Mouse (Mus musculus) liver, adult 2 months (tissue): ENCODE data around the gene Plce1. TPM values are rescaled to one million over a fixed set of nuclear protein-coding genes. Genes with fewer than 3 reads are reported as not detected.

Experiments
- DNase-seq: peaks from one replicate; pipeline ENCODE4 v3.0.0-alpha.2; 2011; ENCODE audit warnings: low read depth, low spot score; ENCODE audit errors: extremely low read depth
- H3K27ac ChIP-seq: fragments of 200-500 bp; replicated peaks from 2 replicates; pipeline ENCODE4 v1.5.1; 2012; ENCODE audit warnings: low read depth, mild to moderate bottlenecking, control low read depth, inconsistent platforms, low read length; ENCODE audit not compliant: insufficient read depth
- H3K27me3 ChIP-seq: fragments of 200-500 bp; 2 replicates; pipeline ENCODE4 v1.6.1; 2012; ENCODE audit warnings: mild to moderate bottlenecking, moderate library complexity, low read length, inconsistent platforms; ENCODE audit not compliant: control insufficient read depth, insufficient read depth
- H3K36me3 ChIP-seq: fragments of 200-500 bp; 2 replicates; pipeline ENCODE4 v1.6.1; 2012; ENCODE audit warnings: low read length, inconsistent platforms; ENCODE audit not compliant: control insufficient read depth, insufficient read depth
- H3K4me1 ChIP-seq: fragments of 200-500 bp; 2 replicates; pipeline ENCODE4 v1.6.1; 2011; ENCODE audit warnings: low read length; ENCODE audit not compliant: control insufficient read depth, insufficient read depth
- H3K4me3 ChIP-seq: fragments of 200-500 bp; 2 replicates; pipeline ENCODE4 v1.5.1; 2011; ENCODE audit warnings: low read depth, mild to moderate bottlenecking, control low read depth, low read length, moderate library complexity; ENCODE audit not compliant: insufficient read depth
- H3K79me2 ChIP-seq: fragments of 200-500 bp; 2 replicates; pipeline ENCODE4 v1.6.1; 2012; ENCODE audit warnings: inconsistent platforms, mild to moderate bottlenecking, low read length, moderate library complexity; ENCODE audit not compliant: control insufficient read depth, insufficient read depth
- H3K9ac ChIP-seq: fragments of 200-500 bp; 2 replicates; pipeline ENCODE4 v1.6.1; 2012; ENCODE audit warnings: low read depth, mild to moderate bottlenecking, control low read depth, inconsistent platforms, low read length
- CTCF ChIP-seq: fragments of 200-500 bp; IDR thresholded peaks from 2 replicates; pipeline ENCODE4 v1.5.1; 2011; ENCODE audit warnings: low read depth, low read length, control low read depth
- POLR2A ChIP-seq: fragments of 200-500 bp; IDR thresholded peaks from 2 replicates; pipeline ENCODE4 v1.6.1; 2011; ENCODE audit warnings: low read length, control low read depth; ENCODE audit not compliant: insufficient read depth; ENCODE audit errors: extremely low read depth
- WGBS: fragments of 180-500 bp; shearing (Covaris S2); methylation state at CpG from one replicate; pipeline ENCODE4 v1.1.7; 2018; 5-methylcytosine and 5-hydroxymethylcytosine counted together
- polyA plus RNA-seq: library from polyadenylated mRNA; depleted of rRNA; stranded (reverse); fragments of >200 nt; gene quantifications from 2 replicates; pipeline ENCODE4 v1.2.3, GENCODE M21; 2012; rRNA removed
- total RNA-seq: library from RNA; depleted of rRNA; stranded (reverse); fragments of >200 nt; gene quantifications from 2 replicates; pipeline ENCODE4 v1.2.3, GENCODE M21; 2014; rRNA removed

Plce1 gene
- total RNA-seq (8.6 and 8.9 TPM in 2 replicates), polyA plus RNA-seq (1.7 and 1.9 TPM in 2 replicates)

DNA sequence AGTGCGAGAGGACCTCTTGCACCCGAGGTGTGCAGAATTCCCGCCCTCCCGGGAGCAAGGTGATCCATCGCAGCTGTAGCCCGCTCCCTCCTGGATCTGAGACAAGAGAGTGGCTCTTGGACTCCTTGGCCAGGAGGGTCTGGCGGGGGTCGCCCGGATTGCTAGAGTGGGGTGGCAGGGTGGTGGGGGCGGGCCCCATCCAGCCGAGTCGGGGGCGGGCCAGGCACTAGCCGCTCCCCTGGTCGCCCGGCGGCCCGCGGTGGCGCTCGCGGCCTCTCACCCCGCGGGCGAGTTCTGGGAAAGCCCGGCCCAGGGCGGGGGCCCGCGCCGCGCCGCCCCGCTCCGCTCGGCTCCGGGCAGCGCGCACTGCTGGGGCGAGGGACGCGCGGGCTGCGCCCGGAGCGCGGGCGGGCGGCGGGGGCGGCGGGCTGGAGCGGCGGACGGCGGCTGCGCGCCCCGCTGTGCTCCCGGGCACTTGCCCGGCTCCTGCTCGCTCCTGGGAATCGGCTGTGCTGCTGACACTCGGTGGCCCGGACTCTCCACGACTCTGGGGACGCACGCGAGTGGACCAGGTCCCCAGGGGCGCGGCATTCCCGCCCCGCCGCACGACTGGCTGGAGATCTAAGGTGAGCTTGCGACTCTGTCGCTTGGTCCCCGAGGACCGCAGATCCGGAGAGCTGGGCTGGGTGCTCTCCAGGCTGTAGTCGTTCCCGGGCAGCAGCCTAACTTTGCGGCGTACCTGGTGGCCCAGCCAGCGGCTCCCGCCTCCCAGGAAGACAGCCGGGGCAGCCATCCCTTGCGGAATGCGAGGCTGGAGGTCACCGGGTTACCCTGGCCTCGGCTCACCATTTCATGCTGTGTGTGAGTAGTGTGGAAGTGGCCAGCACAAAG is at the start of gene Plce1:
Plce1 (plus strand) TSS at position 379 of the 891 bp plus-strand sequence.
- WGBS = 2% methylated on average over 89 of the region's 90 CpGs
- Histone ChIP-seq H3K4me1 (peaks cover 6% of the 10 kb centered on the region), H3K9ac (peak within 1 kb of the TSS; percentile 81), H3K27ac (peak within 1 kb of the TSS; percentile 67), H3K4me3 (peak within 1 kb of the TSS; percentile 70), H3K27me3 (no peaks in the 10 kb centered on the region), H3K79me2 (0 out of 2 replicates have a peak, but pooled peaks cover under 1% of the 10 kb centered on the region), H3K36me3 (no peaks in the 10 kb centered on the region)
- DNase-seq = peak; percentile 63
- no peak for TF ChIP-seq POLR2A
- TF ChIP-seq CTCF = no peak

DNA sequence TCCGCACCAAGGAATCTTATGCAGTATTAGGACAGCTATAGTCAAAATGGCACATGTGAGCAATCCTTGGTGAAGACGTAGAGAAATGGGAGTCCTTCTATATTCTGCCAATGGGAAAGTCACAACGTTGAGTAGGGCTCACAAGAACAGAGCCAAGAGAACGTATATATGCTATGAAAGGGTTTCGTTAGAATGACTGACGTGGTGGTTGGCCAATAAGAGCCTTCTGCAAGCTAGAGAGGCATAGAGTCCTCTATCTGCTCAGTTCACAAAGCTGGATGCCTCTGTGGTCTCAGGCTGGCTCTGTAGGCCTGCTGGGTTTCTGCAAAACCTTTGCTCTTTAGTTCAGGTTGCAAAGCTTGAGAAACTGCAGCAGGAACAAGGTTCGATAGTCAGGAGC is 49.6 kb upstream of the Plce1 start:
- H3K36me3 ChIP-seq = no peaks in the 10 kb centered on the region
- H3K79me2 ChIP-seq = no peaks in the 10 kb centered on the region
- no peak overlapping the region for H3K9ac ChIP-seq
- H3K27ac ChIP-seq = no peak overlapping the region
- TF ChIP-seq CTCF = no peak
- no peak for TF ChIP-seq POLR2A
- no peaks in the 10 kb centered on the region for H3K27me3 ChIP-seq
- DNase-seq = no peak
- 78% methylated on average over 7 of the region's 7 CpGs for WGBS
- H3K4me1 ChIP-seq = no peaks in the 10 kb centered on the region
- H3K4me3 ChIP-seq = no peak overlapping the region

DNA sequence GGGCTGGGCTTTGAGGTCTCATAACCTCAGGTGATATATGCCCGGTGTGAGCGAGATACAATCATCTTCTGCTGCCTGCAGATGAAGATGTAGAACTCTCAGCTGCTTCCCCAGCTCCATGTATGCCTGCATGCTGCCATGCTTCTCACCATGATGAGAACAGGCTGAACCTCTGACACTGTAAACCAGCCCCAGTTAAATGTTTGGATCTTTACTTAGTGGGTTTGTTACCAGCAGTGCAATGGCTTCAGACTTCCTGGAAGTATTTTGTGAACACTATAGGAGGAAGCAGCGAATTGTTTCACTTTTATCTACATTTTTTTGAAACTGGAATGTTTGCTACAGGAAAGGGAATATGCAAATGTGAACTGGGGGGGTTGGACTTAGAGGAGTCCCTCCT is 48.9 kb upstream of the Plce1 start:
- no peak overlapping the region for H3K27ac ChIP-seq
- 83% methylated on average over 3 of the region's 3 CpGs for WGBS
- no peak for DNase-seq

DNA sequence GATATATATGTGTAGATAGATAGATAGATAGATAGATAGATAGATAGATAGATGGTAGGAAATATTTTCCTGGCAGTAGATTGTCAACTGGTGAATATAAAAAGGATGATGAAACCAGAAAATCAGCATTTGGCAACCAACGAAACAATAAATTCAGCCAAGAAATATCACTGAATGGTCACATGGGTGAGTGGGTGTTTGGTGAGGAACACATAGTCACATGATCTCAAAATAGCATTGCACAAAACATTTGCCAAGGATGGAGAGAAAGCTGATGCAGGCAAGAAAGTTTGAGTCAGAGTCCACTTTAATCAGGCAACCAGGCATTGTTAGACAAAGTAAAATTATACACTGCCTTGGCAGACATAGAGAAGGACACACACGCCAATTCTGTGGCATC is 47.5 kb upstream of the Plce1 start:
- H3K27me3 ChIP-seq = no peaks in the 10 kb centered on the region
- TF ChIP-seq CTCF (no peak), POLR2A (no peak)
- H3K79me2 ChIP-seq = no peaks in the 10 kb centered on the region
- H3K36me3 ChIP-seq = no peaks in the 10 kb centered on the region
- no peak overlapping the region for H3K4me3 ChIP-seq
- 40% methylated on average over 2 of the region's 2 CpGs for WGBS
- no peak overlapping the region for H3K9ac ChIP-seq
- peak; percentile 61 for DNase-seq
- no peaks in the 10 kb centered on the region for H3K4me1 ChIP-seq
- H3K27ac ChIP-seq = no peak overlapping the region

More for the DNA sequence above, 48.9 kb upstream of the Plce1 start:
- no peak overlapping the region for H3K4me3 ChIP-seq
- H3K4me1 ChIP-seq = no peaks in the 10 kb centered on the region
- no peaks in the 10 kb centered on the region for H3K27me3 ChIP-seq
- no peak overlapping the region for H3K9ac ChIP-seq
- no peaks in the 10 kb centered on the region for H3K79me2 ChIP-seq
- no peaks in the 10 kb centered on the region for H3K36me3 ChIP-seq
- TF ChIP-seq POLR2A (no peak), CTCF (no peak)

DNA sequence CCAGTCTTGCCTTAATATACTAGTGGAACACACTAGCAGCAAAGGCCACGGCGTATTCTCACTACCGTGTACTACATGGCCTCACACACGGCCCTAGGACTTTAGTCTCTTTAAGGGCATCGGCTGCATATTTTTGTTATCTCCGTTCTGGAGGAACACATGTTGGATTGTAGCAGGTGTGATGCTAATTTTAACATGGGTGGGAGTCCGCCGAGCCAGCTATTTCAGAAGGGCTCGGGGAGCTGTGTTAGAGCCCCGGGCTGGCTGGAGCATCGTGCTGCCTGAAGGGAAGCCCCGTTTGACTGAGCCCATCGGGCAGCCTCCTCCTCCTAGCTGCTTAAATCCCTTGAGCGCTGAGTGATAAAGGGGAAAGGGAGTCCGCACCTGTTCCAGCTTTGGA is 45.7 kb upstream of the Plce1 start:
- no peak for DNase-seq
- Histone ChIP-seq H3K4me3 (no peak overlapping the region), H3K36me3 (no peaks in the 10 kb centered on the region), H3K4me1 (no peaks in the 10 kb centered on the region), H3K9ac (no peak overlapping the region), H3K27me3 (no peaks in the 10 kb centered on the region), H3K27ac (no peak overlapping the region), H3K79me2 (no peaks in the 10 kb centered on the region)
- WGBS = 94% methylated on average over 15 of the region's 15 CpGs
- TF ChIP-seq CTCF (no peak), POLR2A (no peak)

DNA sequence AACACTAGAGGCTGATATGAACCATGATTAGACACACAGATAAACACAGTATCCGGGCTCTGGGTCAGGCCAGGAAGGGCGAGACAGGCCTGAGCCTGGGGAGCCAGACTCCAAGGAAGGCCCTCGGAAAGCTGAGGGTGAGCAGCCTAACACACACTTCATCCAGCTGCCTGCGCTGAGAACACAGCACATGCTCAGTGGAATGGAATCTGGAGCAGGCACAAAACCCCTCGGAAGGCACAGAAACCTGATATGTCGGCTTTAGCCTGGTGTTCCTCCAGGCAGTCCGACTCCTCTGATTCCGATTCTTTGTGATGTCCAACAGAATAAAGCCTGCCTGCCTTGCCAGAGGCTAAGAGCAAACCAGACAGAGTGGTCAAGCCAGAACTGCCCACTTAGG is 39.0 kb upstream of the Plce1 start:
- H3K9ac ChIP-seq = no peak overlapping the region
- no peaks in the 10 kb centered on the region for H3K79me2 ChIP-seq
- no peaks in the 10 kb centered on the region for H3K4me1 ChIP-seq
- no peaks in the 10 kb centered on the region for H3K36me3 ChIP-seq
- WGBS = 88% methylated on average over 8 of the region's 8 CpGs
- H3K27me3 ChIP-seq = no peaks in the 10 kb centered on the region
- TF ChIP-seq POLR2A = no peak
- TF ChIP-seq CTCF = no peak
- no peak for DNase-seq
- H3K4me3 ChIP-seq = no peak overlapping the region
- no peak overlapping the region for H3K27ac ChIP-seq
